ENCODE assay signal across 23 mouse cellular contexts in the genomic region with DNA sequence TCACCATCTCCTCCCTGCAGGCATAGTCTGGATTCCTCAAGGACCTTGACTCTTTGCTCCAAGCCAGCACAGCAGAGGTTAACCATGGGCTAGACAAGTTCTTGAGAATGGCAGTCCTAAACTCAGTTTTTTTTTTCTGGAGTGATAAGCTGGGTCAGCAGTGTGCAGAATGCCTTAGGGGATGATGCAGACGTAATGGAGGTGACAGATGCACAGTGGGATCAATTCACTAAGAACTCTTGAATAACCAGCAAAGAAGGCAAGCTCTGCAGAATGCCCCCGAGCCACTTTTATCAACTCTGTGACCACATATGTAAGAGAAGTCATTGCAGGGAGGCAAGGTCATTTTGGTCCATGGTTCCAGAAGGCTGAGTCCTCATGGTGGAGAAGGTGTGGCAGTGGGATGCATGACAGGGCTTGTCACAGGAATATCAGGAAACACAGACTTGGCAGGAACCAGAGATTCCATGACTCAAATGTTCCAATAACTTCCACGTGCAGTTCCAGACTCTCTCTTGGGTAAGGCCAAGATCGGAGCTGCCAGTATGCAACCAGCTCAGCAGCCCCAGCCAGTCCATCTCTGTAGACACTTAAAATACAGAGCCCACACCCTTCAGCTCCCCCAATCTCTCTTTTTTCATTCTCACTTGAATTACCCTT.
DNase-seq lines count a peak whose midpoint lies in the region; ATAC-seq and TF ChIP-seq lines count a peak whose summit lies in the region.
"Had no signal": no experiment of that assay in that cellular context is flagged by ENCODE, and none has a peak within 500 bp of the region (broad histone marks: within the 10 kb centered on the region; RNA-seq: fewer than 3 reads in every experiment).

No protein-coding gene starts in this region.

- H3K9ac ChIP-seq in heart, embryonic 16.5 days (ENCODE audit: low read length) = no peak overlapping the region
- H3K9ac ChIP-seq: hindbrain, embryonic 15.5 days; liver, embryonic 13.5 days; lung, embryonic 15.5 days; midbrain, embryonic 12.5 days; neural tube, embryonic 13.5 days had no signal

- H3K4me1 ChIP-seq in heart, embryonic 16.5 days (ENCODE audit: control insufficient read depth, insufficient read depth, low read length) = no peaks in the 10 kb centered on the region
- H3K4me1 ChIP-seq: liver, embryonic 13.5 days; lung, embryonic 15.5 days had no signal

- H3K9me3 ChIP-seq in heart, embryonic 16.5 days (replicated peaks; ENCODE audit: control insufficient read depth, low read length) = no peaks in the 10 kb centered on the region; the same call in 1 of the 2 replicates
- H3K9me3 ChIP-seq: hindbrain, embryonic 15.5 days; lung, embryonic 15.5 days; midbrain, embryonic 12.5 days; neural tube, embryonic 13.5 days had no signal

- no peak for TF ChIP-seq CTCF in gastrocnemius, adult 2 months (IDR thresholded peaks at IDR 0.05)

- peak; percentile 20 for DNase-seq in gastrocnemius, adult 2 months
- no peak for DNase-seq in gastrocnemius, adult 8-10 months (ENCODE audit: low spot score in 2 of 2)
- DNase-seq in fat pad, adult 2 months (ENCODE audit: extremely low read depth, low read depth, low spot score) = peak; percentile 11
- peak; percentile 54 for DNase-seq in retina, embryonic 14.5 days (ENCODE audit: low spot score)
- DNase-seq in urinary bladder, adult 18-20 months (ENCODE audit: low spot score in 2 of 2) = no peak
- no peak for DNase-seq in adrenal gland, adult 18-20 months (ENCODE audit: low spot score in 2 of 2)
- no peak for DNase-seq in embryo, embryonic 10 days (ENCODE audit: low spot score)
- DNase-seq: cerebellum, postnatal 10 days; embryo, embryonic 11 days; gastrocnemius, postnatal 14 days; kidney, postnatal 10 days; left cerebral cortex, postnatal 4 days; liver, embryonic 13.5 days; thymus, postnatal 36 days had no signal

- no peak overlapping the region for H3K4me2 ChIP-seq in heart, embryonic 16.5 days (ENCODE audit: low read depth, low read length)
- H3K4me2 ChIP-seq: hindbrain, embryonic 15.5 days; liver, embryonic 13.5 days; lung, embryonic 15.5 days; midbrain, embryonic 12.5 days; neural tube, embryonic 13.5 days had no signal

- peak; percentile 69 for ATAC-seq in heart, embryonic 16.5 days (replicated peaks; ENCODE audit: extremely low read depth, insufficient read depth, low FRiP score)
- ATAC-seq: forebrain, embryonic 16.5 days; intestine, embryonic 16.5 days had no signal

- H3K4me3 ChIP-seq in gastrocnemius, adult 2 months = no peak overlapping the region
- no peak overlapping the region for H3K4me3 ChIP-seq in heart, embryonic 16.5 days (ENCODE audit: low read length)
- H3K4me3 ChIP-seq: hindbrain, embryonic 15.5 days; layer of hippocampus, adult 2 months; liver, embryonic 13.5 days; lung, embryonic 15.5 days; midbrain, embryonic 12.5 days; neural tube, embryonic 13.5 days had no signal

- intact Hi-C loops in gastrocnemius, adult 2 months (cut with DNase I) = no loop called here

- no peaks in the 10 kb centered on the region for H3K27me3 ChIP-seq in heart, embryonic 16.5 days (ENCODE audit: control insufficient read depth, insufficient read depth, low read length)
- H3K27me3 ChIP-seq: hindbrain, embryonic 15.5 days; liver, embryonic 13.5 days; lung, embryonic 15.5 days; midbrain, embryonic 12.5 days; neural tube, embryonic 13.5 days had no signal

- WGBS in heart, embryonic 16.5 days = 39% methylated on average over 4 of the region's 4 CpGs

- H3K36me3 ChIP-seq in heart, embryonic 16.5 days (ENCODE audit: control insufficient read depth, insufficient read depth) = no peaks in the 10 kb centered on the region
- H3K36me3 ChIP-seq: hindbrain, embryonic 15.5 days; liver, embryonic 13.5 days; lung, embryonic 15.5 days; midbrain, embryonic 12.5 days; neural tube, embryonic 13.5 days had no signal

- H3K27ac ChIP-seq in gastrocnemius, adult 2 months = no peak overlapping the region
- H3K27ac ChIP-seq in heart, embryonic 16.5 days (ENCODE audit: low read length) = 0 out of 2 replicates have a peak overlapping the region, but pooled peaks have one; percentile 11
- H3K27ac ChIP-seq: hindbrain, embryonic 15.5 days; layer of hippocampus, adult 2 months; liver, embryonic 13.5 days; lung, embryonic 15.5 days; macrophage; midbrain, embryonic 12.5 days; neural tube, embryonic 13.5 days had no signal

Comparison
In these comparisons a context has a peak if more than half of its experiments do, and no peak if none do; other contexts are left out.
1. DNase-seq: peak in gastrocnemius, adult 2 months (single experiment), fat pad, adult 2 months (single experiment) and retina, embryonic 14.5 days (single experiment); none in gastrocnemius, adult 8-10 months (0 of 2), urinary bladder, adult 18-20 months (0 of 2), adrenal gland, adult 18-20 months (0 of 2) and embryo, embryonic 10 days (single experiment).